Mouse (Mus musculus) myocyte (in vitro differentiated cells): ENCODE results near the gene Iars2.

Experiments used
- CEBPB ChIP-seq: IDR thresholded peaks from 2 replicates; pipeline ENCODE4 v1.6.1; 2011; ENCODE audit warnings: mild to moderate bottlenecking, moderate library complexity; ENCODE audit not compliant: poor library complexity, insufficient read depth, severe bottlenecking
- POLR2A ChIP-seq: IDR thresholded peaks from one replicate; pipeline ENCODE4 v1.6.1; 2011; ENCODE audit warnings: low read depth, mild to moderate bottlenecking, control low read depth, moderate library complexity; ENCODE audit not compliant: insufficient read length
- POLR2AphosphoS2 ChIP-seq: IDR thresholded peaks from one replicate; pipeline ENCODE4 v1.6.1; 2011; ENCODE audit warnings: low read depth, control low read depth; ENCODE audit not compliant: insufficient read length

- TF ChIP-seq POLR2AphosphoS2, result no peak
- no peak for TF ChIP-seq POLR2A
- TF ChIP-seq CEBPB, result no peak
These were observed 6.1 kb upstream of the Iars2 start for GRCm38 (mm10) chr1:185335231-185335765.
